Mouse (Mus musculus) forebrain, embryonic 12.5 days (tissue): ENCODE measurements at regions not wholly inside any gene's neighbourhood (a gene's known extent, or its start where the extent isn't known, plus 50 kb on each side); places are given as distances from the start of the nearest gene placed in this dataset.

ENCODE experiments used
- ATAC-seq: fragments of 200-750 bp; cut with Nextera tagmentation; 2 replicates; pipeline ENCODE4 v1.8.0; 2017; ENCODE audit warnings: moderate TSS enrichment; ENCODE audit not compliant: low FRiP score
- H3K27ac ChIP-seq: fragments of 300-500 bp; sonication (generic); 2 replicates; pipeline ENCODE4 v1.5.1; 2016; ENCODE audit warnings: mild to moderate bottlenecking
- H3K27me3 ChIP-seq: fragments of 300-500 bp; sonication (generic); 2 replicates; pipeline ENCODE4 v1.6.1; 2016; ENCODE audit warnings: mild to moderate bottlenecking
- H3K36me3 ChIP-seq: fragments of 300-500 bp; sonication (generic); replicated peaks from 2 replicates; pipeline ENCODE4 v1.6.1; 2016; ENCODE audit warnings: mild to moderate bottlenecking
- H3K4me1 ChIP-seq: fragments of 300-500 bp; sonication (generic); 2 replicates; pipeline ENCODE4 v1.6.1; 2016
- H3K4me2 ChIP-seq: fragments of 300-500 bp; sonication (generic); 2 replicates; pipeline ENCODE4 v1.6.1; 2016; ENCODE audit warnings: mild to moderate bottlenecking, moderate library complexity
- H3K4me3 ChIP-seq: fragments of 300-500 bp; sonication (generic); replicated peaks from 2 replicates; pipeline ENCODE4 v1.5.1; 2016; ENCODE audit warnings: mild to moderate bottlenecking
- H3K9ac ChIP-seq: fragments of 300-500 bp; sonication (generic); 2 replicates; pipeline ENCODE4 v1.6.1; 2016; ENCODE audit warnings: mild to moderate bottlenecking
- H3K9me3 ChIP-seq: fragments of 300-500 bp; sonication (generic); 2 replicates; pipeline ENCODE4 v1.6.1; 2016
- WGBS: fragments of 180-500 bp; shearing (Covaris S2); methylation state at CpG from one replicate; pipeline ENCODE4 v1.1.7; 2016; 5-methylcytosine and 5-hydroxymethylcytosine counted together

- ATAC-seq, result no peak
- Histone ChIP-seq H3K36me3 (no peaks in the 10 kb centered on the region), H3K9ac (no peak overlapping the region), H3K4me3 (no peak overlapping the region), H3K4me2 (no peak overlapping the region), H3K27ac (no peak overlapping the region), H3K4me1 (no peaks in the 10 kb centered on the region), H3K9me3 (no peaks in the 10 kb centered on the region), H3K27me3 (no peaks in the 10 kb centered on the region)
- 80% methylated on average over 4 of the region's 4 CpGs for WGBS
Observed at GRCm38 (mm10) chr11:11012660-11013455, 101.2 kb upstream of the Vwc2 start.

- Histone ChIP-seq H3K27me3 (no peaks in the 10 kb centered on the region), H3K4me3 (no peak overlapping the region), H3K36me3 (no peaks in the 10 kb centered on the region), H3K4me2 (no peak overlapping the region), H3K4me1 (no peaks in the 10 kb centered on the region), H3K9me3 (no peaks in the 10 kb centered on the region), H3K9ac (no peak overlapping the region), H3K27ac (no peak overlapping the region)
- ATAC-seq, result no peak
- 77% methylated on average over 2 of the region's 2 CpGs for WGBS
Observed at GRCm38 (mm10) chr11:11013581-11013980, 100.4 kb upstream of the Vwc2 start.

GRCm38 (mm10) chr11:11014088-11014487 lies 99.9 kb upstream of the Vwc2 start:
- Histone ChIP-seq H3K27me3 (no peaks in the 10 kb centered on the region), H3K9ac (no peak overlapping the region), H3K27ac (no peak overlapping the region), H3K9me3 (no peaks in the 10 kb centered on the region), H3K4me1 (no peaks in the 10 kb centered on the region), H3K4me2 (no peak overlapping the region), H3K36me3 (no peaks in the 10 kb centered on the region), H3K4me3 (no peak overlapping the region)
- 51% methylated on average over 1 of the region's 1 CpGs for whole genome bisulfite sequencing
- ATAC-seq, result peak; percentile 72; the same call in 1 of the 2 replicates

- no peak overlapping the region for H3K27ac ChIP-seq
- H3K9me3 ChIP-seq, result no peaks in the 10 kb centered on the region
- H3K27me3 ChIP-seq, result no peaks in the 10 kb centered on the region
- no peaks in the 10 kb centered on the region for H3K4me1 ChIP-seq
- WGBS, result 60% methylated on average over 2 of the region's 2 CpGs
- no peaks in the 10 kb centered on the region for H3K36me3 ChIP-seq
- H3K9ac ChIP-seq, result no peak overlapping the region
- H3K4me3 ChIP-seq, result no peak overlapping the region
- peak; percentile 33; the same call in 1 of the 2 replicates for ATAC-seq
- H3K4me2 ChIP-seq, result no peak overlapping the region
Observed at GRCm38 (mm10) chr11:11014538-11014937, 99.5 kb upstream of the Vwc2 start.

- H3K4me1 ChIP-seq, result no peaks in the 10 kb centered on the region
- no peaks in the 10 kb centered on the region for H3K27me3 ChIP-seq
- no peak for ATAC-seq
- no peak overlapping the region for H3K4me2 ChIP-seq
- H3K9ac ChIP-seq, result no peak overlapping the region
- no peak overlapping the region for H3K27ac ChIP-seq
- no peaks in the 10 kb centered on the region for H3K36me3 ChIP-seq
- H3K4me3 ChIP-seq, result no peak overlapping the region
- H3K9me3 ChIP-seq, result no peaks in the 10 kb centered on the region
Observed at GRCm38 (mm10) chr11:11028849-11029248, 85.2 kb upstream of the Vwc2 start.
